Mouse (Mus musculus): Measurements from ENCODE around the gene Trmo. TPM values are rescaled to one million over a fixed set of nuclear protein-coding genes. Genes with fewer than 3 reads are reported as not detected.

Gene Trmo
- polyA plus RNA-seq (2016; fragmentation: Nextera tagmentation; extraction: Ambion mirVana): 10.4 and 13.8 TPM in 2 replicates

DNA sequence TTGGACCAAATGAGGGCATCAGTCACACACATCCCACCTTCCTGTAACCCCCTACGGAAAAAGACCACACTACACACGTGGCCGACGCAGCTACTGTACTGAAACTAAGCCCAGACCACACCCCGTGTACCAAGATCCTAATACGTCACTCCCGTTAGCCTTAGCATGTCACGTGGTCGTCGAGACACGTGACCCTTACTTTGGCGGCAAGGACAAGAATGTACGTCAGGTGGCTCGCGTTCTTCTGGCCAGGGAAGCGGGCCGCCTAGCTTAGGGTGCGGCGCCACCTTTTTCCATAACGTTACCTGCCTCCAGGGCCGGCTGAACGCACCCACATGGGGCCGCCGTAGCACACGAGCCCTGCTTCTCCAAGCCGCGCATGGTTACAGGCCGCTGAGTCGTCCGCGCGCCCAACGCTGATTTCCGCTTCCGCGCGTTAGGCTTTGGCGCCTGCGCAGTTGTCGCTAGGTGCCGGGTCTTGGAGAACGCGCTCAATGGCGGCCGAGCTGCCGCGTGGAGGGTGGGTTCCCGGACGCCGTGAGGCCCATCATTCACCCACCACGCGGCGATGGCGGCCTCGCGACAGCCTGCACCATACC, at the start of gene Trmo:
TSS of gene Trmo (minus strand) at position 425 of the 599 bp plus-strand sequence.
- peaks cover 34% of the 10 kb centered on the region for H3K36me3 ChIP-seq (replicated peaks)
- H3K27me3 ChIP-seq (ENCODE audit: poor library complexity, severe bottlenecking): no peaks in the 10 kb centered on the region; the same call in 1 of the 2 replicates
- H3K9me3 ChIP-seq: no peaks in the 10 kb centered on the region
- WGBS: under 1% methylated on average over 56 of the region's 56 CpGs
- H3K4me3 ChIP-seq: peak within 1 kb of the TSS; percentile 71
- H3K27ac ChIP-seq: peak within 1 kb of the TSS; percentile 99
- peaks cover 12% of the 10 kb centered on the region for H3K4me1 ChIP-seq
- peak; percentile 96 for DNase-seq (ENCODE audit: extremely low spot score, low spot score)

GRCm38 (mm10) chr4:46432339-46433036, 43.3 kb upstream of the Trmo start:
- H3K4me1 ChIP-seq: peaks cover 8% of the 10 kb centered on the region
- no peaks in the 10 kb centered on the region for H3K27me3 ChIP-seq (ENCODE audit: poor library complexity, severe bottlenecking)
- WGBS: 92% methylated on average over 12 of the region's 12 CpGs
- no peaks in the 10 kb centered on the region for H3K36me3 ChIP-seq (replicated peaks)
- no peak for DNase-seq (ENCODE audit: extremely low spot score, low spot score)
- 0 out of 2 replicates have a peak overlapping the region, but pooled peaks have one; percentile 35 for H3K27ac ChIP-seq
- no peak overlapping the region for H3K4me3 ChIP-seq
- no peaks in the 10 kb centered on the region for H3K9me3 ChIP-seq

GRCm38 (mm10) chr4:46428903-46429499, 39.8 kb upstream of the Trmo start:
- Histone ChIP-seq H3K27me3 (ENCODE audit: poor library complexity, severe bottlenecking) (no peaks in the 10 kb centered on the region), H3K9me3 (no peaks in the 10 kb centered on the region), H3K4me1 (peaks cover 8% of the 10 kb centered on the region), H3K36me3 (replicated peaks) (no peaks in the 10 kb centered on the region), H3K27ac (no peak overlapping the region), H3K4me3 (no peak overlapping the region)
- 66% methylated on average over 10 of the region's 10 CpGs for WGBS
- DNase-seq (ENCODE audit: extremely low spot score, low spot score): no peak

- H3K9me3 ChIP-seq: no peaks in the 10 kb centered on the region
- no peaks in the 10 kb centered on the region for H3K27me3 ChIP-seq (ENCODE audit: poor library complexity, severe bottlenecking)
- 84% methylated on average over 8 of the region's 8 CpGs for WGBS
- DNase-seq (ENCODE audit: extremely low spot score, low spot score): no peak
- H3K4me3 ChIP-seq: no peak overlapping the region
- no peaks in the 10 kb centered on the region for H3K36me3 ChIP-seq (replicated peaks)
- H3K27ac ChIP-seq: no peak overlapping the region
- H3K4me1 ChIP-seq: no peaks in the 10 kb centered on the region
Measured at GRCm38 (mm10) chr4:46422625-46423024, 33.4 kb upstream of the Trmo start.

DNA sequence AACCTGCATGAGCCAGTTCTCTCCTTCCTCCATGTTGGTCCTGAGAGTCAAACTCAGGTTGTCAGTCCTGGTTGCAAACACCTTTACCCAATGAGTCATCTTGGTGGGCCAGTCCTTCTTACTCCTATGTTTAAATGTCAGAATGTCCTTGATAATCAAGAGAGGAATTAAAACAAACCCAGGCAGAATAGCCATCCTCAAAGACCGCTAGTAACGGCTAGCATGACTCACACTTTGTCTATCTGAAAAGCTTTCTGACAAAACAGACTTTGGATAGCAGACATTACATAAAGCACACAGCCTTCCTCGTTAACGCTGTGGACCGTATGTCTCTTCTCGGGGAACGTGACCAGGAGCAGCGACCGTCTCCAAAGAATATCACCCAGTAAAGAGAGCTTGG, 29.6 kb upstream of the Trmo start:
- Histone ChIP-seq H3K36me3 (replicated peaks) (no peaks in the 10 kb centered on the region), H3K9me3 (no peaks in the 10 kb centered on the region), H3K27ac (no peak overlapping the region), H3K4me1 (no peaks in the 10 kb centered on the region), H3K27me3 (ENCODE audit: poor library complexity, severe bottlenecking) (no peaks in the 10 kb centered on the region), H3K4me3 (no peak overlapping the region)
- no peak for DNase-seq (ENCODE audit: extremely low spot score, low spot score)
- WGBS: 85% methylated on average over 9 of the region's 9 CpGs

DNA sequence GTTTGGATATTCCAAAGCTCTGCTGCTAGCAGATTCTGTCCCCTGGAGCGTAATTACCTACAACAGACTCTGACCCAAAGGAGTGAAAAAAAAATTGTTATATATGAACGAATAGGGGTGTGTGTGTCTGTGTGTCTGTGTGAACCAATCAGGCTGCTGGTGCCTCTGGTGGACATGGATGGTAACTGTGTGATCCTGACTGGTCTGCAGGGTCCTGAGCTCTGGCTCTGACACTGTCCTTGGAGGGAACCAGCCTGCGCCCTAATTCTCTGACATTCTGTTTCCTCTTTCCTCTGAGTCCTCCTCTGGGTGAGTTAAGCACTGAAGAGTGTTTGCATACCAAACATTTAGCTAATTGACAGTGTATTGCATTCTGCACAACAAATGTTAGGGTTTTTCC, 28.3 kb upstream of the Trmo start:
- no peaks in the 10 kb centered on the region for H3K9me3 ChIP-seq
- no peak overlapping the region for H3K4me3 ChIP-seq
- H3K27me3 ChIP-seq (ENCODE audit: poor library complexity, severe bottlenecking): no peaks in the 10 kb centered on the region
- DNase-seq (ENCODE audit: extremely low spot score, low spot score): no peak
- H3K4me1 ChIP-seq: no peaks in the 10 kb centered on the region
- H3K27ac ChIP-seq: no peak overlapping the region
- H3K36me3 ChIP-seq (replicated peaks): no peaks in the 10 kb centered on the region
- WGBS: 66% methylated on average over 3 of the region's 3 CpGs

DNA sequence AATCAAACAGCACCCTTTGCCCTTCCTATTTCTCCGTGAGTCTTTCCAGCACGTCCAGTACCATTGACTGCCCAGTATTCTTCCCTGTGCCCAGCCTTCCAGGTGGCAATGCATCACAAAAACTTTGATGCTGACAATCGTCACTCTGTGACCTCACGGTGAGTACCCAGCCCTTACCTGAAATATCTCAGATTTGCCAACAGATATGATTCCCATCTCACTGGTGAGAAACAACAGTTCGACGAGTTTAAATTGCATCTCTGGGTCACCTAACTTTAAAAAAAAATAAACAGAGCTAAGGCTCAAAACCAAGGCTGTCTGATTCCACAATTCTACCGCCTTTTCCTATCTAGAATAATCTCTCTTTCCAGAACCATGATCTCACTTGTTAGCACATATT, 24.2 kb upstream of the Trmo start, which contains the start of gene Hemgn:
TSS of gene Hemgn (minus strand) at position 101 of the 400 bp plus-strand sequence.
- H3K4me3 ChIP-seq: no peak within 1 kb of the TSS
- 85% methylated on average over 7 of the region's 7 CpGs for WGBS
- no peaks in the 10 kb centered on the region for H3K36me3 ChIP-seq (replicated peaks)
- DNase-seq (ENCODE audit: extremely low spot score, low spot score): no peak
- no peaks in the 10 kb centered on the region for H3K9me3 ChIP-seq
- no peaks in the 10 kb centered on the region for H3K4me1 ChIP-seq
- no peaks in the 10 kb centered on the region for H3K27me3 ChIP-seq (ENCODE audit: poor library complexity, severe bottlenecking)
- H3K27ac ChIP-seq: no peak within 1 kb of the TSS

DNA sequence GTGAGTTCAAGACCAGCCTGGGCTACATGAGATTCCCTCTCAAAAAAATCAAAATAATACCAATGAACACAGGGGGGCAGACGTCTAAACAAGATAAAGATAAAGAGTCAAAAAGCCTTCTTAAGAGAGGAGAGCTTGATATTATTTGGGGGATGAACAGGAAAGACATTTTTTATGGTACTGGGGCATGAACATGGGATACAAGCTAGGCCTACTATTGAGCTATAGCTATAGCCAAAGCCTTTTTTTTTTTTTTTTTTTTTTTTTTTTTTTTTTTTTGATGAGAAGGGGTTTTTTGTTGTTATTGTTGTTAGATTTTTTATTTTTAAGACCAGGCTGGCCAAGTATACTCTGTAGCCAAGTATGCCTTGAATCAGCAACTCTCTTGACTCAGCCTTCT, 22.9 kb upstream of the Trmo start:
- no peaks in the 10 kb centered on the region for H3K36me3 ChIP-seq (replicated peaks)
- DNase-seq (ENCODE audit: extremely low spot score, low spot score): no peak
- H3K27ac ChIP-seq: no peak overlapping the region
- no peaks in the 10 kb centered on the region for H3K9me3 ChIP-seq
- no peaks in the 10 kb centered on the region for H3K4me1 ChIP-seq
- H3K4me3 ChIP-seq: no peak overlapping the region
- WGBS: 74% methylated on average over 1 of the region's 1 CpGs
- H3K27me3 ChIP-seq (ENCODE audit: poor library complexity, severe bottlenecking): no peaks in the 10 kb centered on the region

DNA sequence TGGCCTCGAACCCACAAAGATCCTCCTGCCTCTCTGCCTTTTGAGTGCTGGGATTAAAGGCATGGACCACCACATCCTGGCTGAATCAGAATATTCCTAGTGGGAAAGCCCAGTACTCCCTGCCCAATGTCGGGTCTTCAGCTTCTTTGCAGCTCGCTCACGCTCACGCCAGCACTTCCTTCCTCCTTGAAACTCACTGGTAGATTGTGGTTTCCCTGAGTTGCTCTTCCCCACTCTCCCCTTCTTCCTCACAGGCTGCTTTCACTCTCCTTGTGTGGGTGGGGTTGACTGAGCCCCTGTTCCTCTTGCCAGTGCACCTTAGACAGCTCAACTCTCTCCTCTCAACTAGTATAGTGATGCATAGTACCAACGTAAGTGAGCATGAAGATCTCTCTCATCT, 22.3 kb upstream of the Trmo start:
- no peaks in the 10 kb centered on the region for H3K4me1 ChIP-seq
- no peak overlapping the region for H3K4me3 ChIP-seq
- H3K27me3 ChIP-seq (ENCODE audit: poor library complexity, severe bottlenecking): no peaks in the 10 kb centered on the region
- no peaks in the 10 kb centered on the region for H3K9me3 ChIP-seq
- peak overlapping the region; percentile 51; the same call in 1 of the 2 replicates for H3K27ac ChIP-seq
- 86% methylated on average over 6 of the region's 6 CpGs for WGBS
- no peaks in the 10 kb centered on the region for H3K36me3 ChIP-seq (replicated peaks)
- DNase-seq (ENCODE audit: extremely low spot score, low spot score): no peak

DNA sequence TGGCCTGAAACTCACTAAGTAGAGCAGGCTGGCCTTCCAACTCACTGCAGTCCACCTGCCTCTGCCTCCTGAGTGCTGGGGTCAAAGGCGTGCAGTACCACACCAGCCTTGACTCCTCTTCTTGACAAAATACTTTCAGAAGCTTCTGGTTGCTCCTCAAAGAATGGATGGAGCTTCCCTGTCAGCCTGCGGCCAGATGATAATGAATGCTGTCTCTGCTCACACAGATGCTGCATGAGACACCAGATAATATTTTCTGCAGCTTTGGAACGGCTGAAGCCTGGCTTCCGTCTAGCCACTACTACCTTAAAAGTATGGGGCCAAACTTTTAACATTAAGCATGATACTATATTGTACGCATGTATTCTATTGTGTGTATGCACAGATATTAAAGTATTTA, 21.4 kb upstream of the Trmo start:
- H3K36me3 ChIP-seq (replicated peaks): no peaks in the 10 kb centered on the region
- DNase-seq (ENCODE audit: extremely low spot score, low spot score): no peak
- no peaks in the 10 kb centered on the region for H3K4me1 ChIP-seq
- H3K9me3 ChIP-seq: no peaks in the 10 kb centered on the region
- no peak overlapping the region for H3K4me3 ChIP-seq
- 92% methylated on average over 5 of the region's 5 CpGs for WGBS
- H3K27ac ChIP-seq: peak overlapping the region; percentile 25
- no peaks in the 10 kb centered on the region for H3K27me3 ChIP-seq (ENCODE audit: poor library complexity, severe bottlenecking)

DNA sequence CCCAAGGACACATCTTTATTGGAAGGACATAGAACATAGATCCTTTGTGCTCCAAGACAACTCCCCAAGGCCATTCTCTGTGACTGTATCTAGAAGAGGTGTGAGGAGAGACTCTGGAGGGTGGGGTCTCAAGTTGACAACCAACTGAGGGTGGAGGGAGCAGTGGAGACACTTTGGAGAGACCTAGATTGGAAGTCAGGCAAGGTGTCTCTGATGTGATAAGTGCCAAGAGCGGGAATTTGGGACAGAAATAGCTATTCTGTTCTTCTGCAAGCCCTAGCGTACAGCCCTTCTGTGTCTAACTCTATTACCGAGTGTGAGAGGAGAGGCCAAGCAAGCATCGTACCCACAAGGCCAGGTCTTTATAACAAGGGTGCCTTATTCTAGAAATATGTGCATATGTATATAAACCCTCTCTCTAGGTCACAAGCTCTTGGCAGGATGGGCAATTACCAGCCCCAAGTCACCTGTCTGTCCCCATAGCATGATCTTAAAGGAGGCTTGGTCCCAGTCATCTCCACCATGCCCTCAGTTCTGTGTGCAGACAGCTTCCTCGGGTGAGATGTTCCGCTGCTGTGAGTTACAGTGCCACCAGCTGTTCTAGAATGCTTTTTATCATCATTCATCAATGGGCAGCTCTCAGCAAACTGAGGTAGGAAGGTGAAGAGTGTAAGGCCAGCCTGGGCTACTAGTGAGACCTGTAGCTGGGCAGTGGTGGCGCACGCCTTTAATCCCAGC, 17.9 kb upstream of the Trmo start:
- no peak for DNase-seq (ENCODE audit: extremely low spot score, low spot score)
- Histone ChIP-seq H3K27me3 (ENCODE audit: poor library complexity, severe bottlenecking) (no peaks in the 10 kb centered on the region), H3K36me3 (replicated peaks) (no peaks in the 10 kb centered on the region), H3K27ac (peak overlapping the region; percentile 44; the same call in 1 of the 2 replicates), H3K4me1 (no peaks in the 10 kb centered on the region), H3K4me3 (no peak overlapping the region), H3K9me3 (no peaks in the 10 kb centered on the region)
- WGBS: 94% methylated on average over 8 of the region's 8 CpGs

- Histone ChIP-seq H3K27ac (peak overlapping the region; percentile 56), H3K4me1 (no peaks in the 10 kb centered on the region), H3K27me3 (ENCODE audit: poor library complexity, severe bottlenecking) (no peaks in the 10 kb centered on the region), H3K4me3 (0 out of 2 replicates have a peak overlapping the region, but pooled peaks have one; percentile 12), H3K9me3 (peaks cover 2% of the 10 kb centered on the region; the same call in 1 of the 2 replicates), H3K36me3 (replicated peaks) (no peaks in the 10 kb centered on the region)
- DNase-seq (ENCODE audit: extremely low spot score, low spot score): no peak
- 79% methylated on average over 6 of the region's 6 CpGs for WGBS
Measured at GRCm38 (mm10) chr4:46404042-46404795, 15.0 kb upstream of the Trmo start.
